Mouse (Mus musculus) brain, embryonic 14.5 days (tissue): ENCODE results near the gene Cnot1. TPM values are rescaled to one million over a fixed set of nuclear protein-coding genes. Genes with fewer than 3 reads are reported as not detected.
A peak's percentile ranks its signal among the peaks of the same experiment; 100 is the strongest.

Source experiments
- DNase-seq: peaks from one replicate; pipeline ENCODE4 v3.0.0-alpha.2; 2011; ENCODE audit warnings: low read depth
- CTCF ChIP-seq: fragments of 200-500 bp; IDR thresholded peaks from 2 replicates; pipeline ENCODE4 v1.5.1; 2012; ENCODE audit warnings: inconsistent platforms, mild to moderate bottlenecking, moderate library complexity, borderline replicate concordance; ENCODE audit not compliant: insufficient read depth, insufficient read length; ENCODE audit errors: extremely low read depth
- POLR2A ChIP-seq: fragments of 200-500 bp; IDR thresholded peaks from 2 replicates; pipeline ENCODE4 v1.6.1; 2012; ENCODE audit warnings: mild to moderate bottlenecking, inconsistent platforms, borderline replicate concordance; ENCODE audit not compliant: poor library complexity, insufficient read depth, insufficient read length, severe bottlenecking; ENCODE audit errors: extremely low read depth
- polyA plus RNA-seq: library from polyadenylated mRNA; depleted of rRNA; stranded (reverse); fragments of >200 nt; gene quantifications from 2 replicates; pipeline ENCODE4 v1.2.3, GENCODE M21; 2012

Gene Cnot1
- polyA plus RNA-seq, 1 experiment, result 115 TPM

DNA sequence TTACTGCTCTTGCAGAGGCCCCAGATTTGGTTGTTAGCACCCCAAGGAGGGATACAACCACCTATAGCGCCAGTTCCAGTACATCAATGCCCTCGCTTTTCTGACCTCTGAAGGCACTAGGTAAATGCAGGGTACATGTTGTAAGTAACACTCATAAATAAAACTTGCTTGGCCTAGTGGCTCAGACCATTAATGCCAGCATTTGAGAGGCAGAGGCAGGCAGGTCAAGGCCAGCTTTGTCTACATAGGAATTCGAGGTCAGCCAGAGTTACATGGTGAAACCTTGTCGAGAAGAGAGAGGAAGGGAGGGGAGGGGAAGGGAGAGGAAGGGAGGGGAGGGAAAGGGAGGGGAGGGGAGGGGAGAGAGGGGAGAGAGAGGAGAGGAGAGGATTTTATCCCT lies 21.7 kb downstream of the Cnot1 start:
- no peak for DNase-seq
- TF ChIP-seq CTCF (no peak), POLR2A (no peak)

DNA sequence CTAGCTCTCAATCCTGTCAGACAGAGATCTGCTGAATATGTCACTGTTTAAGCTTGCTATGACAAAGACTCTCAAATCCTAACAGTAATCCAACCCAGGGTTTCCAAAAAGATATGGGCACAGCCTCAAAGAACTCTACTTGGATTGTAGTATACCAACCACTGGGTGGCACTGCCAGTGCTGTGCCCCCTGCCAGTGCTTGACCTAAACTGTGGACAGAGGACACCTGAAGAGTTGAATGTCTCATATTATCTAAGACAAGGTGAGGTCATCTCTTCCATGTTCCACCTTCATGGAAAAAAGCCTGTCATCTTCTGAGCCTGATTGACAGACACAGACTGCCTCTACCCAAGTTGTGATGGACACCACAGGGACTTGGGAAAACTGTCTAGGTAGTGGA lies 24.6 kb downstream of the Cnot1 start:
- TF ChIP-seq POLR2A, result no peak
- no peak for TF ChIP-seq CTCF
- no peak for DNase-seq

DNA sequence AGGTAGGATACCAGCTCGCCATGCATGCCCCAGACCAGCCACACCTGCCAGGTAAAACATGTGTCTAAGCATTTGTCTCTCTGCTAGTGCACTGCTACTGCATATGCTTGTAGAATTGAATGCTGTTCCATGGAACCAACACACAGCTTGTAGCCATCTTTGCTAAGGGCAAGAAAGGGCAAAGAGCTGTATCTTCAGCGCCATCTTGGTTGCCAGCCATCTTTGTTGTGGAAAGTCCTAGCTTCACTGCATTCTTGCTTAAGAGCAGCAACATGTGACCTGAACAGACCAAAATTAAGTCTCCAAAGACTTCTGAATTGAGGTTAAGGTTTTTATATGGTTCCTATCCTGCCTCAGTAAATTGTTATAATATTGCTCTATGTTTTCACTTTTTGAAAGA lies 25.5 kb downstream of the Cnot1 start:
- TF ChIP-seq CTCF (no peak), POLR2A (no peak)
- no peak for DNase-seq

DNA sequence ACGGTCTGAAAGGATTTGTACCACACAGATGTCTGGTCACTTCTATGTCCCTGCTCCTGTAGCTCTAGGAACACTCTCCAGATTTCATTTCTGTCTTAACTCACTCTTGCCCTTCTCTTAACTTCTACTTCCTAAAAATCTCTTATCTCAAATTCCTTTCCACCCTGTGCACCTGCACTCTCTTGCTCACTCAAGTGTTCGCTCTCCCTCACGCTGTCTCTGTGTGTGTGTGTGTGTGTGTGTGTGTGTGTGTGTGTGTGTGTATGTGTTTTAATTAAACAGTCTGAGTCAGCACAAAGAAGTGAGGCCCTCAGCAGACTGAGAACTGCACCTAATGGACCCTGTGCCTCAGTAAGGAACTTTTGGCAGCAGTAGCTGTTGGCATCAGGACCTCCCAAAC lies 26.2 kb downstream of the Cnot1 start:
- no peak for TF ChIP-seq CTCF
- no peak for TF ChIP-seq POLR2A

DNA sequence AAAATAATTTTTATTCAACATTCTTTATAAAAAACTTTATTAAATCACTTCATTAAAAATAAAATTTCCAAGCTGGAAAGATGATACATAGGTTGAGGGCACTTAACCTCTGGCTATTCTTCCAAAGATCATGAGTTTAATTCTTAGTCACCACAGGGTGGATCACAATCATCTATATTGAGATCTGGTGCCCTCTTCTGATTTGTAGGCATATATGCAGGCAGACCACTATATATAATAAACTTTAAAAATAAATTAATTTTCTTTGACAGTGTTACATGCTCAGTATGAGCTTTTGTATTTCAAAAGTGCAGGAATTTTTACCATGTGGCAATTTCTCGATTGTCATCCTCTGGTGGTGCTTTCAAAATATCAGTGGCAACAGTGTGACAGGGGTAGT lies 43.1 kb downstream of the Cnot1 start:
- no peak for DNase-seq
- TF ChIP-seq CTCF, result no peak

More for the DNA sequence above, 26.2 kb downstream of the Cnot1 start:
- no peak for DNase-seq

DNA sequence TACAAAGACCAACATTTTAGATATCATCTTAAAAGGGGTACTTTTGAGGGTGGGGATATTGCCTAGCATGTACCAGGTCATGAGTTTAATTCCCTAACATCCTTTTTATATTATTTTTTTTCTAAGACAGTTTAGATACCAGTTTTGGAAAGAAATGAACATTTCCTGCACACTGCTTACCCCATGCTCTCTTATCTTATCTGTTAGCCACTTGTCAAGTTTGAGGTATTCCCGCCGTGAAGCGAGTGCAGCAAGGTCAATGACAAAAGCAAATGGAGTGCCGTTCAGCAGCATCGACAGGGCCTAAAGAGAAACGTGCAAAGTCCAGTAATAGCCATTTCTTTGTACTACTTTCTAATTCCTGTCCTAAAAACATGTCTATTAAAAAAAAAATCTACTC lies 46.9 kb downstream of the Cnot1 start:
- TF ChIP-seq CTCF, result no peak
- DNase-seq, result no peak

DNA sequence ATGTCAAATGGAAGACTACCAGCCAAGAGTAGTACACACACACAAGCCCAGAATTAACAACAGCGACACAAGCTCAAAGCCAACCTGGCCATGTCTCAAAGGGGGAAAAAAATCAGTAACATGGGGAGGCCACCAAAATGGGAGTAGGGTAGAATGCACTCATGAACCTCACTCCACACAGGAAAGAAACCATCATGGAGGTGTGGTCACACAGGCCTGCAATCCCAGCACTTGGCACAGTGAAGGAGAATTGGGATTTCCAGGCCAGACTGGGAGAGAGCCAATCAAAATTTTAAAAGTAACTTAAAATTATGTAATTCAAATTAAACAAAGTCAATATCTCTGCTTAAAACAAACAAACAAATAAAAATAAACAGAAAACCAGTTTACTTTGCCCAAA lies 55.3 kb downstream of the Cnot1 start:
- DNase-seq, result no peak
- TF ChIP-seq POLR2A (no peak), CTCF (no peak)

DNA sequence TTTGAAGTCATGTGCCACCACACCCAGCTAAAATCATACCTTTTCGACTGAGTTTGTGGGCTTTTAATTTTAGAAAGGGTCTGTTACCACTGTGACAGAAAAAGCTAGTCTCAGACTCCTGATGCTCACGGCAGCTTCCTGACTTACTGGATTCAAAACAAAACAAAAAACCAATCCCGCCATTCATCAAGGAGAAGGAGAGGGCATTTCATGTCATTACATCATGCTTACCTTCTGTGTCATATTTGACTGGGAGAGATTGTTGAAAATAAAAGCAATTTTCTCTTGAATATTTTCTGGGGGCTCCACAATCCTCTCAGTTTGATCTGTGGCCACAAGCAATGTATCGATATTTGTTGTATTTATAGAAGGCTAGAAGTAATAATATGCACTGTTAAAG lies 59.2 kb downstream of the Cnot1 start:
- DNase-seq, result no peak
- no peak for TF ChIP-seq CTCF
- no peak for TF ChIP-seq POLR2A

DNA sequence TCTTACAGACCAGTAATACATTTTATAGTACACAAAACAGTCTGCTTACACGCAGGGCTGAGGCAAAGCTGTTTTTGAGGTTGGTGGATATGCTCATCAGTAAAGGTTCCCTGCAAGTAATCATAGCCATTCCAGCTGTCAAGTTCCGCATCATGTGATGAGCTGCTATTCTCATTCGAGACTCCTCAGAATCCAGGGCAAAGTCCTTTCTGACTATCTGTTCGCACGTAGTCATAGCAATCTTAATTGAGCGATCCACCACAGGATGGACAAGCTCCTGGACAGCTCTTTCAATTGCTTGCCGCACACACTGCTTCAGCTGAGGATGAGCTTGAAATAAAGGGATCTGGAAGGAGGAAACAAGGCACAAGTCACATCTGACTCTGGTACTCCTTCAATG lies 65.5 kb downstream of the Cnot1 start:
- DNase-seq, result no peak
- TF ChIP-seq POLR2A, result no peak
- TF ChIP-seq CTCF, result no peak

DNA sequence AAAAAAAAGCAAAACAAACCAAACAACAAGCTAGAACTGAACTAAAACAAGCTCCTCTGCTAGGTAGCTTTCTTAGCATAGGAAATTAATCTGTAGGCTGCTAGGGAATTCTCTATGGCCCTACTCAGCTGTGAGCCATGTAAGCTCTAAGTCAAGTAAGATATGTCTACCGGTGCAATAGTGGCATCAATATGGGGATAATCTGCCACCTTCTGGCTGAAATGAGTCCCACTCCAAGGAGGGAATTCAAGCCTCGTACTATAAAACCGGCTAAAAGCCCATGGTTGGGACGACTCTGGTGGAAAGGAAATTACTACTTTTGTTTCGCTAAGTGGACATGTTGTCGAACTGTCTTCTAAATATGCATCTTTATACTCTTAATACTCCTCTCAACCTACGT lies 68.7 kb downstream of the Cnot1 start:
- TF ChIP-seq POLR2A, result no peak
- TF ChIP-seq CTCF, result peak; percentile 44; the same call in 1 of the 2 replicates
- peak; percentile 51 for DNase-seq

DNA sequence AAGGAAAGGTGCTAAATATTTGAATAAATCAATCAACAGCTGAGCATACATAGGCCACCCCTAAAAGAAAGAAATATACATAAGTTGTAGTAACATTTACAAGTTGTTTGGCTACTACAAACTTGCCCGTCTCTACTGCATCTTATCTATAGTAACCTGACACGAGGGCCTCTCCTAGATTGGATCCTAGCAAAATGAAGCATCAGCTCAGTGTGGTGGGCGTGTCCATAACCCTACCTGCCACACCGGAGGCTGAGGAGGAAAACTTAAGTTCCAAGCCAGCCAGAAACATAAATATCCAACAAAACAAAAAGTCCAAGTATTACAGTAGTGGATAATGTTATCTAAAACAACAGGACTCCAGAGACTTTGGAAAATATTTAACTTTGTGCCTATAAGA lies 79.6 kb downstream of the Cnot1 start:
- TF ChIP-seq POLR2A, result no peak
- TF ChIP-seq CTCF, result no peak
- no peak for DNase-seq

DNA sequence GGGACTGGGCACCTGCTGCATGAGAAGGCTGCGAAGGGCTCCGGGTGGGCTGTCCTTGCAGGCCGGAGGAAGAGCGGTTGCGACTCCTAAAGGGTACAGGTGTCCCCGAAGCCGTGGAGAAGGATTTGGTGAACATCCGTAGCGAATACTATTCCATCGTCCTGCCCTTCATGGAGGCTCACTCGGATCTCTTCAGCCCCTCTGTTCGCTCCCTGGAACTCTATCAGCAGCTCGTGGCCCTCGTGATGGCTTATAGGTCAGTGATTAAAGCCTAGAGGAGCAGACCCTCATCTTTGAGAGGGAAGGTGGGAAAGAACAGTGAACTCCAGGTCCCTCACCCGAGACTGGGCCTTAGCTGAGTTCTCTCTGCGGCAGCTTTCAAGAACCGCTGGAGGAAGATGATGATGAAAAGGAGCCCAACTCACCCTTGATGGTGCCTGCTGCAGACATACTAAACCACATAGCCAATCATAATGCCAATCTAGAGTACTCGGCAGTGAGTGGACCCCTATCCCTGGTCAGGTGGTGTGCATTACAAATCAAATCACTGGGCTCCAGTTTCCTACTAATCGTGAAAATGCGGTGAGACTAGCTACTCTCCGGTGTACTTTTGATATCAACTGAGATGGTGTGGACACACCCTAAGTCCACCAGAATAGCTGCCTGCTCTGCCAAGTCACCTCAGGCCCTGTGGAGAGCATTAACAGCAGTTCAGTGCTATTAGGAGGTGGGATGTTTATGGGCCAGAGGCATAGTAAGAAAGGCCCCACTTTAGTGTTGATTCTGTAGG lies 90.5 kb downstream of the Cnot1 start:
- no peak for TF ChIP-seq POLR2A
- TF ChIP-seq CTCF, result no peak
- no peak for DNase-seq
